Mouse (Mus musculus): ENCODE measurements around the gene Slc2a1. TPM values are rescaled to one million over a fixed set of nuclear protein-coding genes. Genes with fewer than 3 reads are reported as not detected.

The Slc2a1 gene
- polyA plus RNA-seq, 1 experiment from 2014 or later: 83.6 TPM

DNA sequence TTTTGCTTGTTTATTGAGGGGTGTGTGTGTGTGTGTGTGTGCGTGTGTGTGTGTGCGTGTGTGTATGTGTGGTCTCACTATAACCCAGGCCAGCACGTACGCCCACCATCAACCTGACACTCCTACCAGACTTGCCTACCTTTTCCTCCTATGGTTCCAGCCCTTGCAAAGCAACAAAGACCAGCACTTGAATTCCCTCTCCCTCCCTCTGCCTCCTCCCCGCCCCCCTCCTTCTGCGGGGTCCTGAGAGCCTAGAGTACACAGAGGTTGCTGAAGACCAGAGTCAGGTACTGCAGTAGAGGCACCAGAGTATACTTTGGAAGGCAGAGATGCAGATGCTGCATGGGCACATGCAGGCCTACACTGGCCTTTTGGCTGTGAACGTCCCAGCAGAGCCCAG lies 33.2 kb upstream of the Slc2a1 start:
- Histone ChIP-seq H3K36me3 (no peaks in the 10 kb centered on the region), H3K27ac (peak overlapping the region; percentile 39), H3K27me3 (peaks cover 18% of the 10 kb centered on the region; the same call in 1 of the 2 replicates), H3K4me3 (no peak overlapping the region), H3K4me2 (no peak overlapping the region), H3K9me3 (no peaks in the 10 kb centered on the region), H3K4me1 (peaks cover 39% of the 10 kb centered on the region), H3K9ac (no peak overlapping the region)
- no peak for ATAC-seq (ENCODE audit: borderline replicate concordance, extremely low read depth, low FRiP score, low TSS enrichment)
- 43% methylated on average over 7 of the region's 7 CpGs for WGBS

DNA sequence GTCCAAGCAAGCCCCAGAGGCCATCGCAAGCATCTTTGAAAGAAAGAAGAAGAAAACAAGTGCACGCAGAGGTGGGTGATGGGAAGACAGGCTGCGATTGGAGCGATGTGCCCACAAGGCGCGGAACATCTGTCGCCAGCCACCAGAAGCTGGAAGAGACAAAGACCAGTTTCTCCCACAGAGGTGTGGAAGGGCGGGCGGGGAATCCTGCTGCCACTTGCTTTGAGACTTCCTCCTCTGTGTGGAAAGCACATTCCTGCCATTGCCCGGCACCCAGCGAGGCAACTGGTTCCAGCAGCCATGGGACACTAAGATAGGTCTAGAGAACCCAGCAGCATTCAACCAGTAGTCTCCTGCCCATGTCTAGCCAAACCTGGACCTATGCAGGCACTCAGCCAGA lies 32.2 kb upstream of the Slc2a1 start:
- WGBS: 78% methylated on average over 11 of the region's 11 CpGs
- Histone ChIP-seq H3K27ac (no peak overlapping the region), H3K27me3 (peaks cover 18% of the 10 kb centered on the region; the same call in 1 of the 2 replicates), H3K4me3 (no peak overlapping the region), H3K4me1 (peaks cover 37% of the 10 kb centered on the region), H3K9me3 (no peaks in the 10 kb centered on the region), H3K4me2 (no peak overlapping the region), H3K36me3 (no peaks in the 10 kb centered on the region), H3K9ac (no peak overlapping the region)
- no peak for ATAC-seq (ENCODE audit: borderline replicate concordance, extremely low read depth, low FRiP score, low TSS enrichment)

DNA sequence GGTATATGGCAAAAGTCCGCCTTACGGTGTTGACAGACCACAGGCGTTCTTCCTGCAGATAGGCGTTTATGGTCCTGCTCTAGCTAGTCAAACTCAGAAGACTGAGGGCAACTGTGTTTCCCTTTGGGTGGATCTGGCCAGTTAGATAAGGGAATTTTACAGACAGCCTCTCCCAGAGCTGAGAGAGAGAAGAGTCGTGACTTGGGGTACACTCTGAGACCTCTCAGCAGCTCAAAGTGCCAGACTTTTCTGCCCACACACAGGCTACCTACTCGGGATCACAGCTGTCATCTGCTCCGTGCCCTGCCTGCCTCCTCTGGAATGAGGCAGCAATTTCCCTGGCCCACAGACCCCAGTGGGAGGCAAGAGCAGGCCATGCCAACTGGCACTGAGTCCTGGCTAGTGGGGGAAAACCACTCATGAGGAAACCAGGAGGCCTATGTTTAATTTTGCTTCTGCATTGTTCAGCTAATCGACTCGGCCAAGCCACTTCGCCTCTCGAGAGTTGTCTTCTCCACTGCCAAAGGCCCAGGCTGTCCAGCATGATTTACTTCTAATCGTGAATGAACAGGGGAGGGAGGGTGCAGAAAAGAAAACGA lies 31.3 kb upstream of the Slc2a1 start:
- peaks cover 28% of the 10 kb centered on the region for H3K4me1 ChIP-seq
- WGBS: 42% methylated on average over 13 of the region's 13 CpGs
- no peaks in the 10 kb centered on the region for H3K36me3 ChIP-seq
- no peaks in the 10 kb centered on the region for H3K9me3 ChIP-seq
- no peak overlapping the region for H3K4me2 ChIP-seq
- H3K9ac ChIP-seq: no peak overlapping the region
- ATAC-seq (ENCODE audit: borderline replicate concordance, extremely low read depth, low FRiP score, low TSS enrichment): no peak
- H3K4me3 ChIP-seq: no peak overlapping the region
- H3K27me3 ChIP-seq: peaks cover 10% of the 10 kb centered on the region; the same call in 1 of the 2 replicates
- peak overlapping the region; percentile 69 for H3K27ac ChIP-seq

DNA sequence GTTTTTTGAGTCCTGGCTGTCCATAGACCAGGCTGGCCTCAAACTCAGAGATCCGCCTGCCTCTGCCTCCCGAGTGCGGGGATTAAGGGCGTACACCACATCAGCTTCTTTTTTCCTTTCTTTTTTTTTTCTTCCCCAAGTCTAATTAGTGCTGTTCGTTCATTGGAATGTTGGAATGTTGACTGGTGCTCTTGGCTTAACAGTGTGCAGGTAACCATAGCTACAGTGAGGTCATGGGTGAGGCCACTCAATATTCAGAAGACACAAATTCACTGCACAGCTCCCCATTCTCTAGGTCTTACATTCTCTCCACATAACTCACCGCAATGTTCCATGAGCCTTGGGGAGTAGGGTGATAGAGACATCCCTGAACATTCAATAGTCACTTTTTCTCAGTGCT lies 28.6 kb upstream of the Slc2a1 start:
- no peak overlapping the region for H3K4me3 ChIP-seq
- no peak overlapping the region for H3K4me2 ChIP-seq
- no peaks in the 10 kb centered on the region for H3K27me3 ChIP-seq
- H3K27ac ChIP-seq: no peak overlapping the region
- no peak for ATAC-seq (ENCODE audit: borderline replicate concordance, extremely low read depth, low FRiP score, low TSS enrichment)
- WGBS: 83% methylated on average over 6 of the region's 6 CpGs
- no peaks in the 10 kb centered on the region for H3K9me3 ChIP-seq
- H3K4me1 ChIP-seq: peaks cover 13% of the 10 kb centered on the region
- H3K36me3 ChIP-seq: no peaks in the 10 kb centered on the region
- H3K9ac ChIP-seq: no peak overlapping the region

DNA sequence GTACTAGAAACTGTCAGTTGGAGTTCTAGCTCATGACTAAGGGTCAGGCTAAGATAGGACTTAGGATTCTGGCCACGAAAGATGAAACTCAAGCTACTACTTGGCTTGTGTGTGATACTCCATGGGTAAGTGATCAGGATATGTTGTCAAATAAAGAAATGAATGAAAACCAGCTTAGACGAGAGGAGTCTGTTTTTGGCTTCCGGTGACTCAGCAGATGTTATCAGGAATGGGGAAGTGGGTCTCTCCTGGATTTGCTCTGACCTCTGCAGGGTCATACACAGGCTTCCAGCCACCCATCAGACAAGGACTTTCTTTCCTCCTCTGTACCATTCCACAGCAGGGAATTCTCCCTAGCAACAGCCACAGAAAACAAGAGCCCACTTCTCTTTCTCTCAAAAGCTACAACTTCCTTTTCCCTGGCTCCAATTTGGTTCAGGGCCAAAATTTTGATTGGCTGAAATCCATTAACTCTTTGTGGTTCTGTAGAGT lies 25.7 kb upstream of the Slc2a1 start:
- Histone ChIP-seq H3K36me3 (no peaks in the 10 kb centered on the region), H3K9ac (no peak overlapping the region), H3K27ac (peak overlapping the region; percentile 41), H3K27me3 (no peaks in the 10 kb centered on the region), H3K4me2 (no peak overlapping the region), H3K4me3 (no peak overlapping the region), H3K9me3 (no peaks in the 10 kb centered on the region), H3K4me1 (peaks cover 6% of the 10 kb centered on the region)
- WGBS: 23% methylated on average over 3 of the region's 3 CpGs
- peak; percentile 62; the same call in 1 of the 2 replicates for ATAC-seq (ENCODE audit: borderline replicate concordance, extremely low read depth, low FRiP score, low TSS enrichment)

DNA sequence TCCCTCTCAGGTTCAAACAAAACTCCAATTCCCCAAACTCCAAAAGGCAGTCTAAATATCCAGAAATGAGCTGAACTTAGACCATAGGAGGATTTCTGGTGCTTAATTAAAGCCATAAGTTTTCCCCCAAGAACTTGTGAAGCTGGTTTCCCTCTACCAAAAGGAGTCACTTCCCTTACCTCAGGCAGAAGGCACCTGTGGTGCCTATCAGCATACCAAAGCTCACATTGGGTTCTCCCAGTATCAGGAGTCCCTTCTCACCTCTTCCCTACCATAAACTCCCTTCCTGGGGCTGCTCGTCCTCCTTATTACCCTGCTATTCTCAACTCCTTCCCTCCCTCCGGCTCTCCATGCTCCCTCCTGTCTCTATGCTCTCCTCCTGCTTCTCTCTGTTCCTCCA lies 20.1 kb upstream of the Slc2a1 start:
- ATAC-seq (ENCODE audit: borderline replicate concordance, extremely low read depth, low FRiP score, low TSS enrichment): no peak
- H3K9ac ChIP-seq: no peak overlapping the region
- no peaks in the 10 kb centered on the region for H3K27me3 ChIP-seq
- no peak overlapping the region for H3K27ac ChIP-seq
- H3K4me1 ChIP-seq: no peaks in the 10 kb centered on the region
- no peaks in the 10 kb centered on the region for H3K9me3 ChIP-seq
- H3K4me3 ChIP-seq: no peak overlapping the region
- no peak overlapping the region for H3K4me2 ChIP-seq
- no peaks in the 10 kb centered on the region for H3K36me3 ChIP-seq
- 49% methylated on average over 2 of the region's 2 CpGs for WGBS

DNA sequence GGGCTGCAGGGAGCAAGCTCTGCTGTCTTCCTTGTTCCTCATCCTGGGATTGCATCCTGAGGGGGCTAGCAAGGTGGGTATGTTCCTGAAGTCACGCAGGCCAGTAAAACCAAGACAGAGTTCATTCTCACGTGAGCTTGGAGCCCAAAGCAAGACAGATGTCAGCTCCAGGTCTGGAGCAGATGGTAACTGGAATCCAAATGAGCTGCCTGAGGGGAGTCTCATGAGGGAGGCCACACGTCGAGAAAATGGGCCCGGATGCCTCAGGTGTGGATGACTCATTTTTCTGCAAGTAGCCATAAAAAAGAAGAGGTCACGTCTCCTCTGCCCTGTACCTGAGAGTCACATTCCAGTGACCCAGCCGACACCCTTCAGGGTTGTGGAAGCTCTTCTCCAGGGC lies 14.6 kb upstream of the Slc2a1 start:
- no peaks in the 10 kb centered on the region for H3K27me3 ChIP-seq

DNA sequence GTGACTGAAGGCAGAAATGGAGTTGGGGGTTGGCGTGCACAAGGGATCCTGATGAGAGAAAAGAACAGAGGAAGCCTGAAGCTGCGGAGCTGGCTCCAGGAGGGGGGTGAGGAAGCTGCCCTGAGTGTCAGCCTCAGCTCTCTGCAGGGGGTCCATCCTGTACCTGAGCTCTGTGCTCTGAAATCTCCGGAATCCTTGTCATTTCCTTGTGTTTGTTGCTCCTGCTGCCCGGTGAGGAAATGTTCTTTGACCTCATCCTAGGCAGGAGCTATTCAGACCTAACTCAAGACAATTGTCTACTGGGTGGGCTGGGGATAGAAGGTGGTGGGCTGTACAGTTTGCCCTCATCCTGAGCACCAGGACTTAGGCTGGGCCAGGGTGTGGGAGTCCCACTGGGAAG lies 13.5 kb upstream of the Slc2a1 start:
- no peak overlapping the region for H3K4me2 ChIP-seq
- H3K27me3 ChIP-seq: no peaks in the 10 kb centered on the region
- no peak overlapping the region for H3K27ac ChIP-seq
- ATAC-seq (ENCODE audit: borderline replicate concordance, extremely low read depth, low FRiP score, low TSS enrichment): no peak
- H3K9ac ChIP-seq: no peak overlapping the region
- WGBS: 28% methylated on average over 4 of the region's 4 CpGs
- H3K4me3 ChIP-seq: no peak overlapping the region
- no peaks in the 10 kb centered on the region for H3K9me3 ChIP-seq
- no peaks in the 10 kb centered on the region for H3K36me3 ChIP-seq
- H3K4me1 ChIP-seq: no peaks in the 10 kb centered on the region

More for the DNA sequence above, 14.6 kb upstream of the Slc2a1 start:
- Histone ChIP-seq H3K4me1 (no peaks in the 10 kb centered on the region), H3K9ac (no peak overlapping the region), H3K27ac (no peak overlapping the region), H3K36me3 (no peaks in the 10 kb centered on the region), H3K9me3 (no peaks in the 10 kb centered on the region), H3K4me2 (no peak overlapping the region), H3K4me3 (no peak overlapping the region)
- no peak for ATAC-seq (ENCODE audit: borderline replicate concordance, extremely low read depth, low FRiP score, low TSS enrichment)
- 64% methylated on average over 7 of the region's 7 CpGs for WGBS

DNA sequence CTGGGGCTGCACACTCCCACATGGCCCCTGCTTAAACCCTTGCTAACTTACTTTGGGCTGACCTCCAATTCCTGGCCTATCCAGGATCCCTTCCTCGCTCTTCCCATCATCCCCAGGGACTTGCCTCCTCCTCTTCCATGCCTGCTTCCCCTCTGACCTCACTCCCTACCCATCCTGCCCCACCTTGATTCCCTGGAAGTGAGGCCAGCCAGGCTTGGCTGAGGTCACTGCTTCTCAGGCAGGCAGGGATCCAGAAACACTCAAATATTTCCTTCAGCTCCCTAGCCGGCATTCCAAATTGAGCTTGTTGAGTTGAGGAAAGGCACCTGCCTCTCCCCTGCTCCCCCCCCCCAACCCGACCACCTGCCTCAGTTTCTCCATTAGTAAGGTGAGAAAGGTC lies 12.1 kb upstream of the Slc2a1 start:
- Histone ChIP-seq H3K36me3 (no peaks in the 10 kb centered on the region), H3K4me2 (no peak overlapping the region), H3K4me1 (no peaks in the 10 kb centered on the region), H3K27ac (no peak overlapping the region), H3K9me3 (no peaks in the 10 kb centered on the region), H3K27me3 (no peaks in the 10 kb centered on the region), H3K9ac (no peak overlapping the region), H3K4me3 (no peak overlapping the region)
- 44% methylated on average over 3 of the region's 3 CpGs for WGBS
- no peak for ATAC-seq (ENCODE audit: borderline replicate concordance, extremely low read depth, low FRiP score, low TSS enrichment)

DNA sequence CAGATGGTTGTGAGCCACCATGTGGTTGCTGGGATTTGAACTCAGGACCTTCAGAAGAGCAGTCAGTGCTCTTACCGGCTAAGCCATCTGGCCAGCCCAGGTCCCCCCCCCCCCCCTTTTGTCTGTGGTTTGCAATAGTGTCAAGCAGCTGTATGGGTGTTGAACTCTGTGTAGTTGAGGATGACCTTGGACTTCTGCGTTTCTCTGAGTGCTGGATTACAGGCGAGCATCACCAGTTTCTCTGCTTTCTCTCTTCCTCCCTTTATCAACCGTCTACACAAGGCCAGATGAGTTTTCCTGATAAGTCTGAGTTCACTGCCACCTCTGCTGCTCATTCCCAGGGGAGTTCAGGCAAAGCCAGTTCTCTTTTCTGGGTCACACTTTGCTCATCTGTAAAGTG lies 11.1 kb upstream of the Slc2a1 start:
- ATAC-seq (ENCODE audit: borderline replicate concordance, extremely low read depth, low FRiP score, low TSS enrichment): no peak
- Histone ChIP-seq H3K9ac (no peak overlapping the region), H3K27ac (no peak overlapping the region), H3K27me3 (no peaks in the 10 kb centered on the region), H3K4me1 (no peaks in the 10 kb centered on the region), H3K4me3 (no peak overlapping the region), H3K4me2 (no peak overlapping the region), H3K36me3 (no peaks in the 10 kb centered on the region), H3K9me3 (no peaks in the 10 kb centered on the region)
- 72% methylated on average over 4 of the region's 4 CpGs for WGBS

DNA sequence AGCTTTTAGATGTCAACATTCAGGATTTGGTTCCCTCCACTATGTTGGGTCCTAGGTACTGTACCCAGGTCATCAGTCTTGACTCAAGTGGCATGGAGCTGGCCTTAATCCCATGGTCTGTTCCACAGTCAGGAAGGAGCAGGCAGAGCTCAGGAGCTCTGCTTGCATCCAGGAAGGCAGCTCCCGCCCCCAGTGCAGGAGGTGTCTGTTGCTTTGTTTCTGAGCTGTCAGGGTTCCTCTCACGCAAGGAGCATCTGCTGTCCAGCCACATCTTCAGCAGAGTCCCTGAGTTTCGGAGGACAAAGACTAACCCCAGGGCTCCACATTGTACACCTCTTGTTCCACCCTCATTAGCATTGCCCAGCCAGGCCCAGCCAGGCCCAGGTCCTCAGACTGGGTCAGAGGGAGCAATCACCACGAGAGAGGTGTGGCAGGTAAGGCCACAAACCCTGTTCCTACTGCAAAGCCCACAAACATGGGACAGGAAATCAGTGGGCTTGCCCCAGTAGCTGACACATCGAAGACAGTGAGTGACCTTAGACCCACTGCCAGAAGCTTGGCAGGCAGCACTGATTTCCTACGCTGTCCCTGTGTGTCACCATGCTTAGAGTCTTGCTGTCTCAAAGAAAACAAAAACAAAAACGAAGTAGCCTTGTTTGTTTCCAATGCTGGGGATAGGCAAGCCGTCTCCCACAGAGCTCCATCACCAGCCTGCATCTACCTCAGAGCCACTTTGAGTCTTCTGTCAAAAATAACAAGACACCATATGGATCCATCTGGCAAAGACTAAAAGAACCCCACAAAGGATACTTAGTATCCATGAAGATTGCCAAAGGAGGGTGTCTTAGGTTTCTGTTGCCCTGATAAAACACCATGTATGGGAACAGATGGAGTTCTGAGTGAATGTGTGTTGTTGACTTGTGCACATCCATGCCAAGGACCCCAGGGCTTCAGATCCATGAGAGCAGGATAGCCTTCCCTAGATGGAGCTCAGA lies 10.0 kb upstream of the Slc2a1 start:
- Histone ChIP-seq H3K27ac (no peak overlapping the region), H3K4me2 (no peak overlapping the region), H3K27me3 (no peaks in the 10 kb centered on the region), H3K9ac (no peak overlapping the region), H3K4me3 (no peak overlapping the region), H3K4me1 (no peaks in the 10 kb centered on the region), H3K9me3 (no peaks in the 10 kb centered on the region), H3K36me3 (no peaks in the 10 kb centered on the region)
- no peak for ATAC-seq (ENCODE audit: borderline replicate concordance, extremely low read depth, low FRiP score, low TSS enrichment)
- WGBS: 53% methylated on average over 8 of the region's 8 CpGs

DNA sequence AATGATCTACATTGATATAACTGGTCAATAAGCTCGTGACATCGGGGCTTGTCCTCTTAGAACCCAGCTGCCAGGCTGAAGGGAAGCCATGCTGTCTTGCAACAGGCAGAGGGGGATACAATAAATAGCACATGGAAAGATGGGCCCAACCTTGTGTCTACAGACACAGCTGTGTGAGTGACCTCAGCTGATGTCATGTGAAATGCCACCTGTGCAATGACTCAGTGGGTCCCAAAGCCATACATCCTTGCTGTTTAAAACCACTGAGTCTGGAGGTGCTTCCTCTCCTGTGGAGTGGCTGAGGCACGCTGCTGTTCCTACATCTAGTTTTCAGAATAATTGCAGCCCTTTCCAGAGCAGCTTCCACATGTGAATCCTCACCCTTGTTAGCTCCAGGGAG lies 7.1 kb upstream of the Slc2a1 start:
- no peak for ATAC-seq (ENCODE audit: borderline replicate concordance, extremely low read depth, low FRiP score, low TSS enrichment)
- H3K4me3 ChIP-seq: no peak overlapping the region
- no peak overlapping the region for H3K4me2 ChIP-seq
- H3K9ac ChIP-seq: no peak overlapping the region
- no peak overlapping the region for H3K27ac ChIP-seq
- no peaks in the 10 kb centered on the region for H3K36me3 ChIP-seq
- H3K27me3 ChIP-seq: no peaks in the 10 kb centered on the region
- H3K9me3 ChIP-seq: no peaks in the 10 kb centered on the region
- WGBS: 85% methylated on average over 3 of the region's 3 CpGs
- H3K4me1 ChIP-seq: peaks cover 15% of the 10 kb centered on the region
